Mouse (Mus musculus): ENCODE data around the gene Pfkl.
"Not testable (repeated sequence)": the region's sequence is repeated elsewhere in the genome, so short reads cannot be mapped to it uniquely, and the experiment has no call there.

Gene Pfkl

GRCm38 (mm10) chr10:77971709-77972553 lies 38.0 kb downstream of the Pfkl start:
- DNase-seq (ENCODE audit: low spot score), result no peak

GRCm38 (mm10) chr10:77971191-77971590 lies 38.7 kb downstream of the Pfkl start:
- DNase-seq (ENCODE audit: low spot score), result no peak

GRCm38 (mm10) chr10:77970481-77970880 lies 39.4 kb downstream of the Pfkl start, which contains the start of gene Trpm2:
Trpm2 (minus strand) TSS chr10:77970563.
- no peak for DNase-seq (ENCODE audit: low spot score)

GRCm38 (mm10) chr10:77969973-77970325 lies 39.9 kb downstream of the Pfkl start:
- no peak for DNase-seq (ENCODE audit: low spot score)

GRCm38 (mm10) chr10:77969274-77969972 lies 40.5 kb downstream of the Pfkl start:
- DNase-seq (ENCODE audit: low spot score), result no peak

- no peak for DNase-seq (ENCODE audit: low spot score)
These were observed 45.9 kb downstream of the Pfkl start for GRCm38 (mm10) chr10:77963971-77964370.

- DNase-seq (ENCODE audit: low spot score), result no peak
These were observed 47.2 kb downstream of the Pfkl start for GRCm38 (mm10) chr10:77962725-77963124.

GRCm38 (mm10) chr10:77950468-77950867 lies 59.4 kb downstream of the Pfkl start:
- DNase-seq (ENCODE audit: low spot score), result not testable (repeated sequence)

GRCm38 (mm10) chr10:77939685-77940084 lies 70.2 kb downstream of the Pfkl start:
- no peak for DNase-seq (ENCODE audit: low spot score)
